Mouse (Mus musculus) left cerebral cortex, adult 2 months (tissue): ENCODE data around the gene BC003965. TPM values are rescaled to one million over a fixed set of nuclear protein-coding genes. Genes with fewer than 3 reads are reported as not detected.
A peak's percentile ranks its signal among the peaks of the same experiment; 100 is the strongest.

Experiments used
- DNase-seq, 2 experiments: peaks; one replicate each; pipeline ENCODE4 v3.0.0; 2021 to 2022; ENCODE audit warnings: low spot score in 2 of 2, mixed read lengths in 1 of 2; ENCODE audit errors: extremely low spot score in 1 of 2
- H3K27ac ChIP-seq: fragments of 200-600 bp; 2 replicates; pipeline ENCODE4 v1.8.1; 2022
- H3K4me3 ChIP-seq: fragments of 200-600 bp; 2 replicates; pipeline ENCODE4 v1.8.1; 2022
- CTCF ChIP-seq: fragments of 200-600 bp; IDR thresholded peaks from 2 replicates; pipeline ENCODE4 v1.8.1; 2022; ENCODE audit warnings: antibody characterized with exemption, mild to moderate bottlenecking, moderate library complexity
- intact Hi-C: fragments of 180-260 bp; cut with DNase I; formaldehyde crosslinking; loops from one replicate; pipeline ENCODE4 v1.15.1; 2025
- total RNA-seq, 2 experiments: library from RNA; stranded (reverse); gene quantifications; 2 replicates each; pipeline ENCODE4 v1.2.3; 2021

BC003965 gene
- total RNA-seq, 2 experiments from 2014 or later = 20.2 to 20.8 TPM

DNA sequence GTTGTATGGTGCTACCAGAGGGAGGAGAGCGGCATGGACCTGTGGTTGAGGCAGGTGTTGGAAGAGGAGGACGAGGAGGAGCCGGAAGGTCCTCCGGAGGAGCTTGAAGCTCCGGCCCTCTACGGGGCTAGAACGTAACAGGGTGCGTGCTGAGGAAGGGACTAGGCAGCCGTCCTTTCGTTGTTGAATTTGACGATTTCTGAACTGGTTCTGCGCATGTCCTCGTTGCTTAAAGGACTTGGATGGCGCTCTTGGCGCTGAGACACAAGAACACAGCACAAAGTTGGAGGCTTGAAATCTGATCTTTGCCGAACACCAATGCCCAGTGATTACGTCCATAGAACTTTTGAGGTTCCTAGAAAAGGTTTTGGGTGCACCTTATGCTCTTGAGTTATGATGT, 607 bp downstream of the BC003965 start:
- H3K27ac ChIP-seq = peak overlapping the region; percentile 68
- no peak for TF ChIP-seq CTCF
- no peak for DNase-seq
- peak overlapping the region; percentile 73 for H3K4me3 ChIP-seq
- intact Hi-C loops = loop anchor here (1.0 to 5.0 kb wide), 2 partner anchors 52 to 87 kb away; partner anchors contain the start of genes Clcn7 and Ube2i

- no peak for TF ChIP-seq CTCF
- DNase-seq = no peak
- H3K4me3 ChIP-seq = peak overlapping the region; percentile 88
- peak overlapping the region; percentile 93 for H3K27ac ChIP-seq
- intact Hi-C loops = loop anchor here (2.0 kb wide), 1 partner anchor 33 kb away; no protein-coding TSS in a partner anchor
Observed at GRCm38 (mm10) chr17:25187784-25188149, 3.4 kb downstream of the BC003965 start.

- DNase-seq = peak; percentile 76 to 79
- H3K4me3 ChIP-seq = peak within 1 kb of the TSS; percentile 88
- peak within 1 kb of the TSS; percentile 93 for H3K27ac ChIP-seq
- no peak for TF ChIP-seq CTCF
- intact Hi-C loops = loop anchor here (2.0 kb wide), 1 partner anchor 32 kb away; no protein-coding TSS in a partner anchor
Observed at GRCm38 (mm10) chr17:25188150-25189031, 4.0 kb downstream of the BC003965 start, which contains the start of gene Unkl. Unkl (plus strand) TSS chr17:25188397.

DNA sequence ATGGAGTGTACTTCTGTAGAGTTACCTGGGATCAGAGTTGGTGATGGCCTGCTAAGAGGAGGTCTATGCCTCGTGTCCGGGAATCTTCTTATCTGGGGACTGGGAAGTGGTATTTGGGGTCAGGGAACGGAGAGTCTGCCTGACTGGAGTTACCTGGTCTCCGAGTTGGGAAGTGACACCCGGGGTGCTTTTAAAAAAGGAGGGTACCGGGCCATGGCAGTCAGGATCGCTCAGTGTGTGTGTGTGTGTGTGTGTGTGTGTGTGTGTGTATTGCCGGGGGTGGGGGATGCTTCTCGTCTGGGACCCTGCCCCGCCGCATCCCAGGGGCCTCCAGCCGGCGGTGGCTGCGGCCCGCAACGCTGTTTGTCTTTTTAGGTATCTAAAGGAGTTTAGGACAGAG, 4.7 kb downstream of the BC003965 start:
- no peak for TF ChIP-seq CTCF
- intact Hi-C loops = loop anchor here (2.0 kb wide), 1 partner anchor 32 kb away; no protein-coding TSS in a partner anchor

DNA sequence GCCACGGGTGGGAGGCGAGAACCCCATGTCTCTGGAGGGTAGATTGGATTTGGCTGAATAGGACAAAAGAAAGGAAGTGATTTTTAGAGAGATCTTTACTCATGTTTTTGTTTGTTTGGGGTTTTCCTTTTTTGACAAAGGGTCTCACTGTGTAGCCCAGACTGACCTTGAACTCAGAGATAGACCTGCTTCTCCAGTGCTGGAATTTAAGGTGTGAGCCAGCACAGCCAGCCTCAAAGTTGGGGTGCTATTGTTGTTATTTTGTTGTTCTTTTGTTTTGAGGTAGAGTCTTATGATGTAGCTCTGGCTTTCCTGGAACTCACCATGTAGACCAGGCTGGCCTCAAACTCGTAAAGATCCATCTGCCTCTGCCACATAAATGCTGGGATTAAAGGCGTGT, 18.0 kb downstream of the BC003965 start:
- intact Hi-C loops = no loop called here
- Histone ChIP-seq H3K4me3 (no peak overlapping the region), H3K27ac (no peak overlapping the region)
- no peak for DNase-seq
- TF ChIP-seq CTCF = no peak

More for the DNA sequence above, 4.7 kb downstream of the BC003965 start:
- Histone ChIP-seq H3K4me3 (peak overlapping the region; percentile 88), H3K27ac (peak overlapping the region; percentile 93)
- no peak for DNase-seq

DNA sequence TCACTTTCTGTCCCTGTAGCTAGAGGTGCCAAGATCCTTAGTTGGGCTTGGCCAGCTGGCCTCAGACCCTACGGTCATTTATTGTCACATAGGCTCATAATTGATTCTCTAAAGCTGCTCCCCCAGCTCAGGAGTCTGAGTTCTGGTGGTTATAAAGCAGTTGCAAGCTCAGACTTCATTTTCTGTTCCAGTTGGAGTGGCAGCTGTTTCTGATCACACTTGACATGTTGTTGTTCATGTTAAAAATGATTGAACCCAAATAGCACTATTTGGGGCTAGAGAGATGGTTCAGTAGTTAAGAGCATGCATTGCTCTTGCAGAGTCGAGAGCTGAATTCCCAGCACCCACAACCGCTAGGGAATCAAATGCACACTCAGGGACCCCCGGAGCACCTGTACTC, 25.7 kb downstream of the BC003965 start:
- intact Hi-C loops = no loop called here
- DNase-seq = no peak
- no peak for TF ChIP-seq CTCF
- Histone ChIP-seq H3K4me3 (no peak overlapping the region), H3K27ac (no peak overlapping the region)

DNA sequence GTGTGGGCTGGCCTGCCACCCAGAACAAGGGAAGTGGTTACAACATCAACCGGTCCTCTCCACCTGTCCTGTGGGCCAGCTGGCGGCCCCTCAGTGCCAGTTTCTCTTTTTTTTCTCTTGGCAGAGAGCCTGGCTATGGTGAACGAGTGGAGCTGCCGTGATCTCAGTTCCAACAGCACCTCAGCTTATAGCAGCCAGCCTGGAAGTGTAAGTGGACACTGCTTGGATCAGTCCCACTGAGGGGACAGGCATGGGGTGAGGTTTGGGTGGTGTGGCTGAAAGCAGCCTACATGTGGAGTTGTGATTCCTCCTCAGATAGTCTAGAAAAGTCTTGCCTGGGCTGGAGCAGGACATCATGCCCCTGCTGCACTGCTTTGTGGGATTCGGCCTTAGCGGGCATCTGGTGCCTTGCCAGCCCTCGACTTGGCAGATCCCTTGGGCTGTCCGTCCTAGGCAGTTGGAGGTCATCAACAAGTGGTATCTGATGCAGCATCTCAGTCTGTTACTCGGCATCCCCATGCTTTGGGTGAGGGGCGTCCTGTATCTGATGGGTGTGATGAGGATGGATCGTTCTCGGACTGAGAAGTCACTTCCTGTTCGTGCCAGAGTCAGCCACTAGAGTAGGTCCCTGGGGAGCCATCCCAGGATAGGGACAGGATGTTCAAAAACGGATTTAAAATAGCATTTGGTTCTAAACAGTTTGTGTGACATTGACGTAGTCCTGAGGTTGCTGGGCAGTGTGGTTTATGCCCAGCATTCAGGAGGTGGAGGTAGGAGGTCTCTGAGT, 26.5 kb downstream of the BC003965 start:
- Histone ChIP-seq H3K27ac (peak overlapping the region; percentile 28; the same call in 1 of the 2 replicates), H3K4me3 (no peak overlapping the region)
- TF ChIP-seq CTCF = no peak
- intact Hi-C loops = no loop called here
- DNase-seq = no peak

GRCm38 (mm10) chr17:25211705-25212104, 27.4 kb downstream of the BC003965 start:
- H3K27ac ChIP-seq = peak overlapping the region; percentile 11; the same call in 1 of the 2 replicates
- TF ChIP-seq CTCF = no peak
- no peak overlapping the region for H3K4me3 ChIP-seq
- DNase-seq = no peak
- intact Hi-C loops = no loop called here

- no peak for TF ChIP-seq CTCF
- intact Hi-C loops = no loop called here
- DNase-seq = no peak
- Histone ChIP-seq H3K27ac (no peak overlapping the region), H3K4me3 (no peak overlapping the region)
Observed at GRCm38 (mm10) chr17:25215431-25215830, 31.1 kb downstream of the BC003965 start.

GRCm38 (mm10) chr17:25218967-25219366, 34.6 kb downstream of the BC003965 start:
- intact Hi-C loops = no loop called here
- Histone ChIP-seq H3K4me3 (no peak overlapping the region), H3K27ac (no peak overlapping the region)
- no peak for TF ChIP-seq CTCF
- DNase-seq = no peak

DNA sequence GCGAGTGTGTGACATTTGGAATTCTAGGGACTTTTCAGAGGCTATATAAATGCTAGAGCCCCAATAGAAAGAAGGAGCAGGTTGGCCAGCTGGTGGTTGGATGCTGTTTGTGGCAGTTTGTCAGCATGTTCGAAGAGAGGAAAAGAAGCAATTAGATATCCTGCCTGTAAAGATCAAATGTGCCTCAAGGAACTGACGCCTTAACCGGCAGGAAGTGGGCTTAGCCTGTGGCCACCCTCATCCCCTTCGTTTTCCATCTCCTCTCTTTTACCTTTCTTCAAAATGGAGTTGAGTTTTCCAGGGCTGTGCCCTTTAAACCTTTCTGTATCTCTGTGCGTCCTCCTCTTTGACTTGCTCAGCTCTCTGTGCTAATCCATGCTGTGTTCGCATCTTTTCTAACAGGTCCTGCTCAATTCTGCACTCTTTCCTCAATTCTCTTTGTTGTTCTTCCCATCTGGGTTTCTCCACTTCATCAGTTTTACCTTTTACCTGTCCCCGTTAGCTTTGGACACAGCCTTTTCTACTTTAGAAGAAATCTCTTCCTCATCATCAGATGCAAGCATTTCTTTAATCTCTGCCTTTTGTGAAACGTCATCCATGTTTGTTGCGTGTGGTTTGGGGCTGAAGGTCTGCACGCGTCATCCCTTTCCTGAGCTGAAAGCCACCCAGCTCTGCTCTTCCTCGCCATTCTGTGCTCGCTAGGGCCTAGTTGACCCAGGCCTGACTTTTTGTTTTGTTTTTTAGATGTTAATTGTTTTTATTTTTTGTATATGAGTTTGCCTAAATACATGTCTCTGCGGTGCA, 35.3 kb downstream of the BC003965 start:
- Histone ChIP-seq H3K27ac (no peak overlapping the region; the same call in 1 of the 2 replicates), H3K4me3 (no peak overlapping the region)
- DNase-seq = no peak
- TF ChIP-seq CTCF = no peak
- intact Hi-C loops = loop anchor here (2.0 kb wide), 1 partner anchor 31 kb away; the partner anchor contains the start of gene Unkl
